Mouse (Mus musculus): ENCODE data around the gene Pakap. TPM values are rescaled to one million over a fixed set of nuclear protein-coding genes. Genes with fewer than 3 reads are reported as not detected.
A peak's percentile ranks its signal among the peaks of the same experiment; 100 is the strongest.

Gene Pakap
- total RNA-seq, 2 experiments from 2014 or later = 6.7 to 7.0 TPM

DNA sequence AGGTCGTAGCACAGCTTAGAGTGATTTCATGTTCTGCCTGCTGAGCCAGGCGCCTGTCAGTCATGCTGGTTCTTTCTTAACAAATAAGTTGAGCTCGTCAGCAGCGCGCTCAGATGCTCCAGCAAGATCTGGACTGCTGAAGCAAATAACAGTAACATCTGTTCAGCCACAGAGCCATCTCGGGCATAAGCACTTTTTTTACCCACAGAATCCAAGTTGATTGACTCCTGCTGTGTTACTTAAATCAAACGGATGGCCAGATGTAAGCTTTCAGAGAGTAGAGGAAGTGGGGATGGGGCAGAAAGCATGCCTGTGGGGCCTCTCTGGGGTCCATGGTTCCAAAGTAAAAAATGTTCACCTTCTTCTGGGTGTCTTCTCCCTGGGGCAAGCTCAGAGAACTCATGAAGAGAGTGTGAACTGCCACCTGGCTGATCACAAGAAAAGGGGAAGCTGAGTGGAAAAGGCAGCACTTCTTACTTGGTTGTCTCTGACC, 152.9 kb downstream of the Pakap start:
- no peak for DNase-seq

DNA sequence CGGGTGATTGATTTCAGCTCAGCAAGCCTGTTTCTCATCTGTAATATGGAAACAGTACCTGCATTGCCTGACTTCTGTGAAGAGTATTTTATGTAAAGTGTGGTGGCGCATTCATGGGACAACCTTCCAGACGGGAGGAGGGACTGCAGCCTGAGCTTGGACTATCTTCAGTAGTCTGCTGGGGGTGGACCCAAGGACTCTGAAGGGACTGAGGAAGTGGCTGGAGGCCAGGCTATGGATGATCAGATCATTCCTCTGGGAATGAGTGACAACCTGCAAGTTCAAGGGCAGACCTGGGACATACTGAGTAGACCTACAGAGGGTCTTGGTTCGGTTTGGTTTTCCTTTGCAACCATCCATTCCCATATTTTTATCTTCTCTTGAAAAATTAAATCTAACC, 154.3 kb downstream of the Pakap start:
- DNase-seq = no peak

DNA sequence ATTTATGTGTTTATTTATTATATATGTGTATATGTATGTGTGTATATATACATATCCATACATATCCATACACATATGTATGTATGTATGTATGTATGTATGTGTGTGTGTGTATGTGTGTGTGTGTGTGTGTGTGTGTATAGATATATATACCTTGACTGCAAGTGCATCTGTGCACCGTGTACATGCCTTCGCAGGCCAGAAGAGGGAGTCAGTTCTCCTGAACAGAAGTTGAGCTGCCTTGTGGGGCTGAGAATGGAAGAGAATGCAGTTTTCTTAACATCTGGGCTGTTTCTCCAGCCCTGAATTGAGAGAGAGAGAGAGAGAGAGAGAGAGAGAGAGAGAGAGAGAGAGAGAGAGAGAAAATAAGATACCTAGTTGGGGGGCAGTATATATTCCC, 155.7 kb downstream of the Pakap start:
- DNase-seq = no peak

DNA sequence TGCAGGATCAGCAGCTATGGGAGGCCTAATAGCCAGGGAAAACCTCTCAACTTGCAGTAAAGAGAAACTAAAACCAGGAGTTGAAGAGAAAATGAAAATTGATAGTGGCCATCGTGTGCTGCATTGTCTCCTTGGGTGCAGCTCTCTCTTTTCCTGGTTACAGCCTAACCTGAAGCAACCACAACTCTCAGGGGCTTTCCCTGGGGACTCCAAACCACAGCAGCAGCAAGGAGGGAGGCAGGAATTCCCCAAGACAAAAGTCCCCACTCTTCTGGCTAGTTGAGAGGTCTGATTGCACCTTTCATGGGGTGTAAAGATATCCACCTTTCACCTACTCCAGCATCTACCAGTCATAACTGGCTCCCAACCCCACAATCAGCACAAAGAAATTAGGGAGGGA, 157.6 kb downstream of the Pakap start:
- no peak for DNase-seq

DNA sequence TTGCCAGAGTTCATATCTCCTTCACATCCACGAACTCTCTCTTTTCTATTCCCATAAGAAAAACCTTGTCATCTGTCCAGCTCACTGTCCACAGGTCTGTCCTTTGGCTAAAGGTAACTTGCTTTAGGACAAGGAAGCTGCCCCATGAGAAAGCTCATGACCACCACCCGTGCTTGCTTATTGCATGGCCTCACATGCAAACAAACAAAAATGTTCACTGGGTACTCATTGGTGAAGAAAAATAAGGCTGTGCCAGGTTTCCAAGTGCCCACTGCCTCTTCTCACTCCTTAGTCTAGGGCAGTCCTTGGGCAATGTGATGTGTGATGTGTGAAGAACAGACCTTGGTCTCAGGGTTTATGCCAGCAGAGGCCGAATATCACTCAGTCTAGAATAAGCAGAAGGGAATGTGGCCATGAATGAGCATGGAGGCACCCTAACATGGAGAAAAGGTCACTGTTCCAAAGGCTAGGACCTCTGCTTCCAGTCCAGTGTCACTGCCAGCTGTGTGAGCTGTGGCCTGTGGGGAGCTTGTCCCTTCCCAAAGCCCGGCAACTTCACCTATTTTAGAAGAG, 160.7 kb downstream of the Pakap start:
- no peak for DNase-seq

DNA sequence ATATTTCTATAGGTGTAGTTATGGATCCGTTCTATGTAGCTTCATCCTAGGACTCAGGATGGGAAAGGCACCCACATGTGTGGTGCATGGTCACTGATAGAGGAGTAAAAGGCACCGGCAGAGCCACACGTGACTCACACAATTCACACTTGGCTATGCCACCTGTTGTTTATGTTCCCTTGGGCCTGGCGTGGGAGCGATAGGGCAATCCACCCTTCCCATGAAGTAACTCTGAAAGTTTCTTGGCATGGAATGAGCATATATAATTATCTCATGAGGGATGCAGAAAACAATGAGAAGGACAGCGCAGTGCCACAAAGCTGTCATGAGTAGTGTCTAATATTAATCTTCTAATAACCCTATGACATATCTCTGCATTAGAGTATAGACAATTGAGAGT, 162.1 kb downstream of the Pakap start:
- DNase-seq = no peak

DNA sequence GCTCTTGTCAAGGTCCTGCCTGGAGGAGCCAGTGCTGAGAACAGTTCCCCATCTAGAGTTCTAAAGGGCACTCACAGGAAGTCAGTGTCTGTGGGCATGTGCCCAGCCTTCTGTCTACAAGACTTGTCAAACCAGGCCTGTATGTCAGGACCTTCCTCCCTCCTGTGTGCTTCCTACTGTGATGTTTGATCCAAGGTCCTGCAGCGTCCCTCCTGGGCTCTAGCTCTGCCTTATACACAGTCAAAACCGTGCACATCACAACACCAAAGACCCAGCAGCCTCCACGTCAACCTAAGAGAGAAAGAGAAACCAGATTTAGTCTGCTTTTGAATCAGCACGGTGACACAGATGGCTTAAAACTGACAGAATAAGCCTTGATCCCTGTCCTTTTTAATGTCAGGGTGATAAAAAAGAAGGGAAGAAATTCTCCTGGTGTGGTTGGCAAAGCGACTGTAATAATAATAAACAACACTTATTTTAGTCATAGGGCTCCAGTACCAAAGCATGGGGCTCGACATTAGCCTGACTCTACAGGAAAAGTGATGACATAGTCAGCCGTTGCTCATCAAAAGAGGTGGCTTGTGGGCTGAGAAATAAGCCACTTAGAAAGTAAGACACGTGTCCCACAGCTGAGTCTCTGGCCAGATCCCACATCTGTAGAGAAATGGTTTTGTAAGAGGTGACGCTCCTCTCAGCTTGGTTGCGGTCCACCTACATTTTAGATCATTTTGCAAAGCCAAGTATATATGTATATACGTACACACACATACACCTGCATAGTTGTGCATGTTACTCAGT, 163.0 kb downstream of the Pakap start:
- DNase-seq = no peak

DNA sequence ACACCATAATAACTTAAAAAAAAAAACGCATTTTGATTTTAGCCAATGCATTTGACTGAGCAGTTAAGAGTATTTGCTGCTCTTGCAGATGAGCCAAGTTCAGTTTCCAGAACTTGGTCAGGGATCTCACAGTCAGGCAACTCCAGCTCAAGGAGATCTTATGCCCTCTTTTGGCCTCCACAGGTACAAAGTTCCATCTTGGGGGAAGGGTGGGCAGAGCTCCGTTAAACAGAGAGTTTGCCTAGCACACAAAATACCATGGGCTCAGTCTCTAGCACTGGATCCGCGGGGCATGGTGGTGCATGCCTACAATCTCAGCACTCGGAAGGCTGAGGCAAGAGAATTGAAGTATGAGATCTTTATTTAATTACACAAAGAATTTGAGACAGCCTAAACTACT, 164.4 kb downstream of the Pakap start:
- DNase-seq = no peak

DNA sequence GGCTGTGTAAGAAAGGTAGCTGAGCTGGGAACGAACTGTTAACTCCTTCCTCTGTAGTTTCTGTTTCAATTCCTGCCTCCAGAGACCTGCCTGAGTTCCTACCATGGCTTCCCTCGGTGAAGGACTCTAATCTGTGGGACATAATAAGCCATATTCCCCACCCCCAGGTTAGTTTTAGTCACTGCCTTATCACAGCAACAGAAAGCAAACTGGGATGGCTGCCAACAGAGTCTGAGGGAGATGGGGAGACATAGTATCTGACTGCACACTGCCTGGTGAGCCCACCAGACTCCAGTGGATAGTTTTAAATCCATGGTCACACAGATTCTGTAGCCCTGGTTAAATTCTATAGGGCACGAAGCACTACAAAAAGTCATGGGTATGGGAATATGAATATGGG, 165.5 kb downstream of the Pakap start:
- no peak for DNase-seq

DNA sequence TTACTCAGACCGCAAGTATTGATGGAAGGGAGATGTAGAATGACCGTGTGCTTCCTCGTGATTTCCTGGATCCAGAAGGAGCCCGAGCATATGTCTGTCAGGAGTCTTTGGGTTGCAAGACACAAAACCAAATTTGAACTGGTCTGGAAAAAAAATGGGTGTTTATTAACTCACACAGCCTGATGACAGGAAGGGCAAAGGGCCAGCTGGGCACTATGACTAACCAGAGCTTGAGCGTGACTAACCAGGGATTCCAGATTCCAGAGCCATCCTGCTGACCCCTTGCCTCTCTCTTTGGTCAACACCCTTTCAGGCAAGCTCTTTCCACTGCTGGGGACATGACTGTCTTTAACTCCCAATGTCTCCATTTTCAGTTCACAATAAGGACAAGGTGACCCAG, 167.4 kb downstream of the Pakap start:
- DNase-seq = no peak

DNA sequence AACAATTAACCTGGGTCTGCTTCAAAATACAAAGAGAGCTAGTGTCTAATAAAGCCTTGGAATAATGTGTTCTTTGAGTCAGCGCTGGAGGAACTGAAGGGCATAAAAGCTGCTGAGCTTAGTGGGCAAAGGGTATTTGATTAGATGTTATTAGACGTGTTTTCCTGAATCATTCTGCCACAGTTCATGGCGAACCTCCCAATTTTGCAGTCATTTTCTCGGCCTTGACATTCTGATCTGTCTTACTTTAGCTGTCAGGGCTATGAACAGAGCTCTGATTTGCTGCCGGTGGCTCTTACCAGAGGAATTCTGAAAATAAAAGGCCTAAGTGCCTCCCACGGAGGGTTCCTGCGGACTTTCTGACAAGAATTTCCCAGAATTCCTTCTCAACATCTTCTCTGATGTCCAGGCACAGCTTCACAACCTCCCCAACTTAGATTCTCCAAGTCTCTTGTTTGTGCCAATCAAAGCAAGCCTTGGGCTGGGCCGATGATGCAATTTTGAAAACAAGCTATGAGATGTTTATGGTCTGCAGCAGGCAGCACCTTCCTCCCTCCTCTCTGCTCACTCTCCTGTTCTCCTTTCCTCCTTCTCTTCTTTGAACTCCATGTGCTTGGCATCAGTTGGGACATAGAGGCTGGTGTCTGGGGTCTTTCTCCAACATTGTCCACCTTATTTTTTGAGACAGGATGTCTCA, 171.0 kb downstream of the Pakap start:
- no peak for DNase-seq

DNA sequence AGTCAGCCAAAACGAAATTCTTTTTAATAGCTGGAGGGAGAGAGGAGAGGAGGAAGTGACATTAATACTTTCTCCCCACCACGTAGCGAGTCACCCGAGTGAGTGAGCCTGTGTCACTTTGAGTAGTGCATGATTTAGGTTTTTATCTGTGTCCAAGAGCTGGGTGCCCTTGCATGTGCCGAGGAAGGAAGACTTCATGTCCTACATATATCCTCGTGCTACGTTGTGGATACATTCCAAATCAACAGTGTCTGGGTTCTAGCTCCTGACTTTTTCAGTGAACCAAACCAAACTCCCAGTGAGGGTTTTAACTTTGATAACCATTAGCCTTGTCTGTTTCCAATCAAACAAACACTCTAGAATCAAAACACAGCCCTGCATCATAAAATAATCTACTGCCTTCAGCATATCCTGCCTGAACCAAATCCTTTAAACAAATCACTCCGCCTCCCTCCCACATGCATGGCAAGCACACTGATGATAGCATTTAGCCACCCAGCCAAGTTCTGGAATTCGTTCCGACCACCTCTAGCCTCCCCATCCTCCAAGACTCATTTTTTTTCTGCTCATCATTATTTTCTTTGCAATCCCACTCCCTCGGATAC, 175.4 kb downstream of the Pakap start:
- DNase-seq = no peak

DNA sequence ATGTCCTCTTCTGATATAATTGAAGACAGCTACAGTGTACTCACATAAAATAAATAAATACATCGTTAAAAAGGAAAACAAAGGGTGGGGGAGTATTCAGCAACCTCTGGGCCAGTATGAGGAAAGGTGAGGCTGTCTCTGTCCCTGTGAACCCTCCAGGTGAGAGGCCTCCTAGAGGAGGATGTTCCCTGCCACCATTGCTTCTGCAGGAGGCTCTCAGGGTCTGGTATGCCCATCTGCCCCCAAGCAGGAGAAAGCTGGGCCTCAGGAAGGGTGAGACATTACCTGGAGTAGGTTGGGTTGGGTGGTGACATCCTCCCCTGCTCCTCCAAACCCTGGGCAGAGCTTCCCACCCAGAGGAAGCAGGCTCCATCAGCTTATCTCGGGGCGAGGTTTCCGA, 182.7 kb downstream of the Pakap start:
- no peak for DNase-seq

DNA sequence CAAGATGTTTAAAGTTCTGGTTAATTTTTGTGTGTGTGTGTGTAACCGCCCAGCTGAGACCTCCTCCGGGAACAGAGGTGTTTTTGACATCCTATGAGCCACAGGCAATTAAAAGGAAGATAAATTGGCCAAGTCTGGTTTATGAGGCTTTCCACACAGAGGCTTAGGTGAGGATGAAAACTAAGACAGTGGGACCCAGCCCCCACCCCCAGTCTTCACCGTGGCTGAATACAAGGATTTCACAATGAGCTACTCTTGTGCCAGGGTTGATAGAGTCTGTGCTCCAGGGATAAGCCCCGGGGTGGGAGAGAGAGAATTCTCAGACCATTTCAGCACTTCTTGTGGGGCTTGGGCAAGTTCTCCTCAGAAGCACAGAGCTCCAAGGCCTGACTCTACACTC, 183.1 kb downstream of the Pakap start:
- no peak for DNase-seq

DNA sequence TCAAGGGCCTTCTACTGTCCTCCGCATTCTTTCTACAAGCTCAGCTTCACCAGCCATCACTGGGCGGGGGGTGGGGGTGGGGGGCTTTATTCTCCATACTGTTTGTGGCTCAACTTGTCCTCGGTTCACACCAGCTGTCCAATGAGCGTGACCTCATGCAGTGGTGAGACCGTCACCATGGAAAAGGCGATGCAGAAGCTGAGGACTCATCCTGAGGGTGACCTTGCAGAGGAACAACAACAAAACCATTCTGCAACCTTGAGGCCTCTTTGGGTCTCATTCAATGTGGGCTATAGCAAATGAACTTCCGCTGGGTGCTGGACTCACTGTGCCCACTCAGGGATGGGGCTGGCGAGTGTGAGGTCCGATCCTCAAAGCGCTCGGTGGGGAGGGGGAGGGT, 183.6 kb downstream of the Pakap start:
- no peak for DNase-seq

DNA sequence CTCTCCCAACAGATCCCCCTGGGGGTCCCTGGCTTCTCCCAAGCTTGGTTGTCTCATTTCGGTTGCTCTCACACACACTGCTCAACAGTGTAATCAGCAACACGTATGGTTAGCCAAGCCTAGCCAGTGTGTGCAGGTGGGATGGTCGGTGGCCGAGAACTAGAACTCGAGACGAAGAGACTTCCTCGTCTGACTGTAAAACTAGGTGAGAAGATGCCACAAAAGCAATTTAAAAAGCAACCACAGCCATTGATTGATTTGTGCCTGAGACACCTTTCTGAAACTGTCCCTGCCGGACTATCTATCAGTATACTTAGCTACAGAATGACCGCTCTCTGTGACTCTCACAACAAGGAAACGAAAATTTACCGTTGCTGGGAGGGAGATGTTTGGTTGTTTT, 187.1 kb downstream of the Pakap start:
- no peak for DNase-seq

DNA sequence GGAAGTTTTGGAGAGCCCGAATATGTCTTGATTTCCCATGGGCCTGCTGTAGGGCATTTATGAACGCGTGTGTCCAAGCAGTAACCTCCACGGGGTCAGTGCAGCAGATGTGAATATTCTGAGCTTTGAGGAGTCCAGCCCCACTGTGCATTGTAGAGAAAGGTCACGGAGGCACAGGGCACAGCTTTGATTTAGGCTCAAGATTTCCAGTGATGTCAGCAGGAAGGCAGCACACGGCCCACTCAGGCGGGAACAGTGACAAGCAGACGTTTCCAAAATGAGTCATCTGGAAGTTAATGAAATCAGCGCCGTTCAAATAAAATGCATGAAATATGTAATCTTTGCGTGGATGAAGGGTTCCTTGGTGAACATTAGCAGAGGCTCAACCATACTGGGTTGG, 190.0 kb downstream of the Pakap start:
- DNase-seq = no peak

DNA sequence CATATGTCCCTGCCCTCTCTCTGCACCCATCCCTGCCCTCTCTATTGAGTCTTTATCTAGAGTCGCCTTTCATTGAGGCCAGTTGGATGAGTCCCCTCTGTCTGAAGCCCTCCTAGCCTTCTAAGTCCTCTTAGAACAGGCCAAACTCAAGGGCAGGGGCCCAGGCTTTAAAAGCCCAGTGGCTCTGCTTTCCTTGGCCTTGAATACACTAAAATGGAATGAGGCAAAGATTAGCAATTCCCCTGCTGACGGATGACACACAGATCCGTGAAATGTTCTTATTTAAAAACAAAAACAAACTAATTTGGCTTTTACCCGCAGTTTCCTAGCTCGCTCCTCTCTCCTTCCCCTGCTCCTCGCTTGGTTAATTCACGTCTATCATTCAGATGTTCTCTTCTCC, 194.4 kb downstream of the Pakap start:
- no peak for DNase-seq

DNA sequence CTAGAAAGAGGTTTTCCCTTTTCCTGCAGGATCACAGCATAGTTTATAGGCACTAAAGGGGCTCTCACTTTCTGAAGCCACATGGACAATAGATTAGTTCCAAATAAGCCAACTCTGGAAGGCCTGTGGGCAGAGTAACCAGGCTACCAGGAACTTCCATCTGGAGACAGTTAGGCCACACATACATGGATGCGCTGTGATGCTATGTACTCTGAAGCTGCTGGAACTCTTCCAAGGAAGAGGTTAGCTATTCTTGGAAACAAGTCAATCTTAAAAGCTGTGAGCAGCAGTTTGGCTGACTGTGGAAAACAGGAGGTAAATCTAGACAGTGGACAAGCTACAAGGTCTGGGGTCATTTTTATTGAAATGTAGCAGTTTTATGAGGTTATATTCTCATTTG, 196.4 kb downstream of the Pakap start:
- peak; percentile 16 for DNase-seq

DNA sequence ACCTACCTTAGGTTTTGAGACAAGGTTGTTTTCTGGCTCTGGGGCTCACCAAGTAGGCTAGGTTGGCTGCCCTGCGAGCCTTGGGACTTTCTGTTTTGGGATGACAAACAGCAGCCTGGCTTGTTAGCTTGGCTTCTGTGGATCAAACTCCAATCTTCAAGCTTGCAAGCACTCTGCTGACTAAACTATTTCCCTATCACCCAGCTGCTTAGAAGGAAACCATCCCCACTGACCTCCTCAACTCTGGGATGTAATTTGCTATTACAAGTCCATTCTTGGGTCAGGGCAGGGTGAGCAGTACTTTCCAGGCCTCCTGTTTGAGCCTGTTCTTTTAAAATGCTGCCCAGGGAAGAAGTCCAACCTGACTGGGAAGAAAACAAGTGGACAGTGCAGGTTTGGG, 196.9 kb downstream of the Pakap start:
- DNase-seq = no peak

DNA sequence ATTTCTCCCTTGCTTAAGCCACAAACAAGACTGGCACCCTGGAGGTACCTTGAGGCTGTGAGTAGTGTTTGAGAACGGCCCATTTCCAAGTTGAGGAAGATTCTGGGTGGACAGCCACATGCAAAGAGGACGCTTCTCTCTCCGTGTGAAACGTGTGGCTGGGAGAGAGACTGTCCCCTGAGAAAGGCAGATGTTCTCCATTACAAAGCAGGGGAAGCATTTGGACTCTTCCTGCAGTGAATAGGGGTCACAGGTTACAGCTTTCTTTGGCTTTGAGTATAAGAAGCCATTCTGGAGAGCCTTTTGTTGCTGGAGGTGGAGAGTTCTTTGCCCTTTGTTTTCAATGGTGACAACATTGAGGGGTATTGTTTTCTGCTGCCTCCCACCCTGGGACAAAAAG, 197.8 kb downstream of the Pakap start:
- no peak for DNase-seq

DNA sequence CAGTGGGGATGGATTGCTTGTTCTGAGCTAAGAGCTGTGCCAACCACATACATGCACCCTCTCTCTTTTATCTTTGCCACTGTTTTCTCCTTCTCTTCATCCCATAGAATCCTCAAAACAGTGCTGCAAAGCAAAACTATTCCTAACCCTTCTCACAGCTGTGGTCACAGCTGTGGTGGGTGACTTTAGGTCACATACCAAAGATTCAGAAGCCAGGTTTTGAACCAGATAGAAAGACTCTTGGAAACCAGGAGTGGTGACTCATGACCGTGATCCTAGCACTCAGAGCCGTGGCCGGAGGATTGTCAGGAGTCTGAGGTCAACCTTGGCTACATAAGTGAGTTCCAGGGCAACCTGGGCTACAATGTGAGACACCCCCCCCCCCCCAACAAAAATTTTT, 201.0 kb downstream of the Pakap start:
- no peak for DNase-seq

DNA sequence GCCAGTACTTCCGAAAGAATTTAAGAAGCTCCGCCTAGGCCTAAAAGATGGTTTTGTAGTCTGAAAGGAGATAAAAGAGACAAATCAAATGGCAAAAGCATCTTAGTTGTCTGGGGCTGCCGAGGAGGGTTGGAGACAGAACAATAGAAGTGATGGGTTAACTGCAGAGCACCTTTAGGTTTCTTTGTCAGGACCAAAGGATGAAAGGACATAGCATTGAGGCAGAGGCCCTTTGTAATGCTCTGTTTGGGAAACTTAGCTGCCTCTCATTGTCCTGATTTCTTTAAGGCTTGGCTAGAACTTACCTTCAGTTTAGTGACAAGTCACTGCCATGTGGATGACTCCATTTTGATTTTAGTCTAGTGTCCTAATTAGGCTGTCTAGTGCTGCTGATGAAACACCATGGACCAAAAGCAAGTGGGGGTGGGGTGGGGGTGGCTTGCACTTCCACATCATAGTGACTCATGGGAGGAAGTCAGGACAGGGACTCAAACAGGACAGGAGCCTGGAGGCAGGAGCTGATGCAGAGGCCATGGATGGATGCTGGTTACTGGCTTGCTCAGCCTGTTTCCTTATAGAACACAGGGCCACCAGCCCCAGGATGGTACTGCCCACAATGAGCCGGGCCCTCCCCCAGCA, 202.3 kb downstream of the Pakap start:
- no peak for DNase-seq
